Comparison of ENCODE assay signal across 1 mouse cellular context in the genomic region with DNA sequence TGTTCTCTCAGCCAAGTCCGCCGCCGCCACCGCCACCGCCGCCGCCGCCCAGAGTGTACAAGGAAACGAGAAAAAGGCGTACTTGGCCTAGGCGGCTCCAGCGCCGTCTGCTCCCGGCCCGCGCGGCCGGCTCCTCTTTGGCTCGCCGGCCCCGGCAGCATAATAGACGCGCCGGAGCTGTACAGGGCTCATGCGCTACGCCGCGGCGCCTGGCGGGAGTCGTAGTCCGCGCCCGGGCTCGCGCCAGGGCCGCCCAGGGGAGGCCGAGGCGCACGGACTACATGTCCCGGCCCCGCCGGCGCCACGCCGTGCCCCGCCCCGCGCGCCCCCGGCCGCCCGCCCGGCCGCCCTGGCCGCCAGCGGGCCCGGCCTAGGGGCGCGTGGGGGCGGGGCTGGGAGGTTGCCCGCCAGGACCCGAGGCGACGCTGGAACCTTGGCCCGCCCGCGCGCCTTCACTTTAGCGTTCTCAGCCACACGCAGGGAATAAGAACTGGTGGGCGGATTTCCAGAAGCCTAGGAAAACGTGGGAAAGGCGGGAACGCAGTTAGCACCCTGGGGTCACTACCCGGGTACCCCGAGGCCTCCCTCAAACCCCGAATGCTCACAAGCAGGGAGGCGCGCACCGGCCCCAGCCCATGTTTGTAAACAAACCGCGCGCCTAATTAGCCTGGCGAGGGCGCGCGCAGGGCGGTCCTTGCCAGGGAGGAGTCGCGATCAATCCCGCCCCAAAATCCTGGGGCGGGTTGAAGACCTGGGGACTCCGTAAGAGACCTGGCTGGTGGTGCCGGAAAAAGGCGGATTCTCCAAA.
TF ChIP-seq lines count a peak whose summit lies in the region.

No protein-coding gene starts in this region.

TF ChIP-seq in MEL, 35 proteins besides CTCF, POLR2A, EP300 and RAD21 (continued from another document):
- TF ChIP-seq TBP (IDR thresholded peaks at IDR 0.05; ENCODE audit: low read depth, low read length) = 0 out of 2 replicates have a peak, but pooled peaks have one; percentile 40
- TF ChIP-seq MYB (IDR thresholded peaks at IDR 0.05; ENCODE audit: low read depth, low read length) = no peak
- no peak for TF ChIP-seq USF2 (IDR thresholded peaks at IDR 0.05; ENCODE audit: borderline replicate concordance in 1 of 2, insufficient read depth in 1 of 2, low read depth in 1 of 2, low read length in 2 of 2)
- TF ChIP-seq MEF2A (IDR thresholded peaks at IDR 0.05; ENCODE audit: extremely low read depth, insufficient replicate concordance, low read depth, low read length, poor library complexity, severe bottlenecking) = no peak
- TF ChIP-seq SMC3 (IDR thresholded peaks at IDR 0.05; ENCODE audit: low read depth, low read length) = no peak
- no peak for TF ChIP-seq GABPA (IDR thresholded peaks at IDR 0.05; ENCODE audit: low read depth, low read length)
- no peak for TF ChIP-seq ZC3H11A (IDR thresholded peaks at IDR 0.05; ENCODE audit: low read depth, low read length)
- TF ChIP-seq POLR2AphosphoS5 (IDR thresholded peaks at IDR 0.05; ENCODE audit: borderline replicate concordance, low read depth, low read length) = no peak
- no peak for TF ChIP-seq MAFK (IDR thresholded peaks at IDR 0.05; ENCODE audit: borderline replicate concordance, low read depth, low read length)
- peak; percentile 40; the same call in 1 of the 2 replicates for TF ChIP-seq ELF1 (IDR thresholded peaks at IDR 0.05; ENCODE audit: low read depth, low read length)
- TF ChIP-seq CHD1 (IDR thresholded peaks at IDR 0.05; ENCODE audit: low read depth, low read length) = no peak
- peak; percentile 90 for TF ChIP-seq SIN3A (IDR thresholded peaks at IDR 0.05; ENCODE audit: low read length)
- TF ChIP-seq MYC (IDR thresholded peaks at IDR 0.05; ENCODE audit: low read depth, low read length) = no peak
- no peak for TF ChIP-seq JUND (IDR thresholded peaks at IDR 0.05; ENCODE audit: low read depth, low read length)
- peak; percentile 21 for TF ChIP-seq MAX (IDR thresholded peaks at IDR 0.05; ENCODE audit: low read length)
- TF ChIP-seq NRF1 (IDR thresholded peaks at IDR 0.05; ENCODE audit: insufficient read depth, low read depth, low read length, poor library complexity, severe bottlenecking) = peak; percentile 71
- TF ChIP-seq E2F4 (IDR thresholded peaks at IDR 0.05; ENCODE audit: borderline replicate concordance, low read depth, low read length) = no peak
- TF ChIP-seq NELFE (IDR thresholded peaks at IDR 0.05; ENCODE audit: low read depth, low read length) = peak; percentile 87
- no peak for TF ChIP-seq RCOR1 (IDR thresholded peaks at IDR 0.05; ENCODE audit: low read depth, low read length)
